Mouse (Mus musculus) adrenal gland, postnatal 10 days (tissue): ENCODE data around the gene Dctn5. TPM values are rescaled to one million over a fixed set of nuclear protein-coding genes. Genes with fewer than 3 reads are reported as not detected.

Source experiments
- DNase-seq: peaks from one replicate; pipeline ENCODE4 v3.0.0; 2021; ENCODE audit warnings: mixed read lengths
- total RNA-seq, 2 experiments: library from RNA; stranded (reverse); gene quantifications; 2 replicates each; pipeline ENCODE4 v1.2.3; 2021

The Dctn5 gene
- total RNA-seq, 2 experiments from 2014 or later, result 53.0 to 59.0 TPM

DNA sequence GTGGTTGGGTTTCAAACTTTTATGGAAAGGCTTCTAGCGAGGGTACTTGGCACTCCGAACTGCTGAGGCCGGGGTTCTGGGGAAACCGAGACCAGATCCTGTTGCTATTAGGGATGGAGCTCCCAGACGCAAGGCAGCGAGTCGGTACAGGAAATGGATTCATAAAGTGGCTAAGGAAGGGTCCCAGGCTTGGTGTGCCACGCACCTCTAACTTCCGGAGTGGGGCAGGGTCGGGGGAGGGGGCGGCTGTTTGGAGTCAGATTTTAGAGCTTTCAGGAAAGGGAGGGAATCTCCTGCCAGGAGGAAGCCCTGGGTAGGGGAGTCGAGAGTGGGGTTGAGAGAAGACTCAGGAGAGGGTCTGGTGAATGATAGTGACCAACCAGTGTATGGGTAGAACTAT is 27.2 kb downstream of the Dctn5 start:
- no peak for DNase-seq

DNA sequence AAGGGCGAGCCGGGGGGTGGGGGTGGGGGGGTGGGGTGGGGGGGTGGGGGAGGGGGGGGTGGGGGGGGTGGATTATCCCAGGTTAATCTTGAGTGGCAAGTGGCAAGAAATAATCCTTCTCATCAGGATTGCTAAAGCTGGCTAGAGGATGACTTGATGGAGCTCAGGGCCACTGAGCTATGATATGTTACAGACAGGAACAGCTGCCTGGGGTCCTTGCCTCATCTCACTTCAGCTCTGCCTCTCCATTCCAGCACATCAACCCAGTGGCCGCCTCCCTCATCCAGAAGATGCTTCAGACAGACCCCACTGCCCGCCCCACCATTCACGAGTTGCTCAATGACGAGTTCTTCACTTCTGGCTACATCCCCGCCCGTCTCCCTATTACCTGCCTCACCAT is 30.9 kb downstream of the Dctn5 start:
- DNase-seq, result no peak

DNA sequence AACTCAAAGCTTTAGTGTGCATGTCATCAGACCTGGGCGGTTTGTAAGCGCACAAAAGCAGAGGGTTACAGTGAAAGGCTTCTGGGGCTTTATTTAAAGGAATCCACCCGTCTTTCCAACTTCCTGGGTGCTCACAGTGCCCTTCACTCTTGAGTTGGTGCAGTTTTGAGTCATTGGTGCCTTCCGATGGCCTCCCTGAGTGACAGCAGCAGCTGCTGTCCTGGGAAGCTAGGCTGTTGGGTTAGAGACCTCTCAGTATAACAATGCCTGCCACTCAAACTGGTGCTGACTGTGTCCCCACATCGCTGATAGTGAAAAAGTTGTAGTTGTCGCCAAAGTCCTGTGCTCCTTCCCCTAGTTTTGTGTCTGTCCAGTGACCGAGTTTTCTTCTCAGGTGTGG is 34.4 kb downstream of the Dctn5 start:
- DNase-seq, result no peak

DNA sequence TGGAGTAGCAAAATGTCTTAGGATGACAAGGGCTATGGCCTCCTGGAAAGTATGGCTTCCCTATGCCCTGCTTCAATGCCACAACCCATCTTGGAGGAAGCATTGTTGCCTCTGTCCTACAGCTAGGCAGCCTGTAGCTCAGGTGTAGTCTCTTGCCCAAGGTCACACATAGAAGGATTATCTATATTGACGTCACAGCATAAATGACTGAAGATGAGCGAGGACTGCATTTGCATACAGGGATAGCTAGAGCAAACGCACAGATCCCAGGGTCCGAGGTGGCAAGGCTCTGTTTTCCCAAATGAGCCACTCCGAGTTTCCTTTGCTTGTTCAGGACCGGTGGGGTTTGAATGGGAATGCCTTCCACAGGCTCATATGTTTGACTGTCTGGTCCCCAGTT is 37.9 kb downstream of the Dctn5 start:
- DNase-seq, result no peak

DNA sequence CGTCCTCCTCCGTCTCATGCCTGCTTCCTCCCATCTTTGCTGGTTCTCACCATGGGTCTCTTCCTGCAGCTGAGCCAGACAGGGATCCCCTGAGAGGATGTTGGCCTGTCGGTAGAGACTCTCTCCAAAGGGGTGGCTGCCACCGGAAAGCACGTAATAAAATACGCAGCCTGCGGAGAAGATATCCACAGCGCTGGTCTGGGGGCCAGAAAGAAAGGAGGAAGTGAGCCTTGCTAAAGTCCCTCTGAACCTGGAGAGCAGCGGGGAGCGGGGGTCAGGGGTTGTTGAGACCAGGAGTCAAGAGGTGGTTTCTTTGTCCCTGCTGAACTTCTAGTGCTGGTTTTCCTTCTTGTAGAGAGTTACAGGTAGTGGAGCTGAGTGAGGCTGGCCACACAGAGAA is 38.8 kb downstream of the Dctn5 start:
- no peak for DNase-seq

DNA sequence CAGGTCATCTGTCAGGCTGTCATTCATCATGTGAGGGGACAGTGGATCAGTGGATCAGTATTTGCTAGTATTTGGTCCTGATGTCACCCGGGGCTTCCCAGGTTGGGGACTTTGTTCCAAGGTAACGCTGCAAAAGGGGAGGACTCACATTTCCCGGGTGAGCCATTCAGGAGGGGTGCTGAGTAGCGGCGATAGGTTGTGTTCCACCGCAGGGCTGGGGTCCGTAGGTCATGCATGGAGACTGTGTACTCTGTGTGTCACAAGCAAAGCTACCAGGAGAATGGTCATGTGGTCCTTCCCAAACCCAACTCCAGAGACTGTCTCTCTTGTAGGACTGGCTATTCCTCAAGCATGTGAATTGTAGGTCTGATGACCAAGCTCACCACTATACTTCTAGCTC is 47.9 kb downstream of the Dctn5 start:
- no peak for DNase-seq

DNA sequence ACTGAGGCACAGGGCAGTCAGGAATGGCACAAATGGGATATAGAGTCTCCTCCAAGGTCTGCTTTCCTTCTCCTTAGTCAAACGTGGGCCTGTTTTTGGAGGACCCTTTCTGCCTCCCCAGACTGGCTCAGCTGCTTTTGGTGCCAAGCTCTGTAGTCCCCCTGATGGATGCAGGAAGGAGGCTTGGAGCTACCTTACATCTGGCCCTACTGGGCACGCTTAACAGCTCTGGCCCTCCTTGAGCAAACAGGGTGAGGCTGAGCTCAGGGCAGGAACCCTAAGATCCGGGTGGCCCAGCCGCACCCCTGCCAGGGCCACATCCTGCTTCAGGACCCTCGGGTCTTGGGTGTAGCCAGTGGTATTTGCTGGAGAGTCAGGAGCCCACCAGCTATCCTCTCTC is 51.7 kb downstream of the Dctn5 start:
- DNase-seq, result no peak

DNA sequence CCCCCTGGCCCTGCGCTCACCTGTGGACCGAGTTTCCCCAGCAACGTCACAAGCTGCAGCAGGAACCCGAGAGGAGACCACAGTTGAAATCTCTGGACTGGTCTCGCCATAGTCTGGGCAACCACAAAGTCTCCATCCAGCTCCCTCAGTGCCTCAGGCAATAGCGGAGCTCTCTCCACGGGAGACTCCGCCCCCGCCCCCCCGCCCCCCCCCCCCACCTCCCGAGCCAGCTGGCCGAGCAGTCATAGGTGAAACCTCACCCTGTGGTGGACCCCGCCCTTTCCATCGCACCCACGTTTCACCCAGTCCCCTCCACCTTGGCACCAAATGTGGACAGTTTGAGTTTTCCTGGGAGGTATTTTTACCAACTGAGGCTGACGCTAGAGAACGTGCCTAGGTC is 53.2 kb downstream of the Dctn5 start, which contains the start of gene Ern2:
Gene Ern2 (minus strand): TSS at position 165 of the 400 bp plus-strand sequence.
- DNase-seq, result no peak

DNA sequence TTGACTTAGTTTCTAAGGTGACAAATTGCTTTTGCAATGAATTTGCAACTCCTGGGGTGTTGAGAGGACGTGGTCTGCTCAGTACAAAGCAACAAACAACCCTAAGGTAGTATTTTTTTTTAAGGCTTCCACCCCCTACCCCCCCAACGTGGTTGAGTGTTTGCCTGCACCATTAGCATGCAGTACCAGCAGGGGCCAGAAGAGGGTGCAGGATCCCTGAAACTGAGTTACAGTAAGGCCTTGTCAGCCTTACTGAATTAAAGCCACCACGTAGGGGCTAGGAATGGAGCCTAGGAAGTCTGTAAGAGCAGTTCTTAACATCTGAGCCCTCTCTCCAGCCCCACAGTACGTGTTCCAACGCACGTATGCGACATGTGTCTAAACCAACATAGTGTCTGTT is 56.6 kb downstream of the Dctn5 start:
- DNase-seq, result peak; percentile 68

DNA sequence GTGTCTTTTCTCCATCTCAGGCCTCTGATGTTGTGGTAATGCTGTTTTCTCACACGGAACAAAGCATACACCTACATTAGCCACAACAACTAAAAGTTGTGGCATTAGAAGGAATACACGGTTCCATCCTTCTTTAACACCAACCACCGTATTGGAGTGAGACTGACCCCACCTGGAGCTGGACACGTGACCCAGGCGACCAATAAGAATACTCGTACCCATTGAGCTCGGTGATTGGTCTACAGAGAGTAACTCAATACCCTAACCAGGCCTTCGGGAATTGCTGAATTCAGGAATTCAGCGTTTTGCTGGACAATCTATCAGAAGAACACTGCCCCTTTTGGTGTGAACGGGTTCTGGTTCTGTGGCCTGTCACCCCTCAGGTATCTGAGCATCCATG is 58.3 kb downstream of the Dctn5 start:
- DNase-seq, result no peak

DNA sequence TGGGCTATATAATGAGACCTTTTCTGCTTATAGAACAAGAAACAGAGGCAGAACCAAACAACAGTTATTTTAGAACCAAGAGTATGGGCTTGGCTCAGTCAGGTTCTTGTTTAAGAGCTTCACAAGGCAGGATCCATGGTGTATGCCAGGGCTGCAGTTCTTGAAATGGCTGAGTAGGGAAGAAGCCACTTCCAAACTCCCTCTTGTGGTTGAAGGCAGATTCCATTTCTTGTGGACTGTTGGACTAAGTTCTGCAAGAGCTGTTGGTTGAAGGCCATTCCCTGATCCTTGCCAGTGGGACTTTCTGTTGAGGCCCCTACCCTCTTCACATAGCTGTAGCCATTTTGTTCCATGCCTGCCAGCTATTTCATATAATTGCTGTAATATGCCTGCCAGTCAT is 61.1 kb downstream of the Dctn5 start:
- DNase-seq, result no peak

DNA sequence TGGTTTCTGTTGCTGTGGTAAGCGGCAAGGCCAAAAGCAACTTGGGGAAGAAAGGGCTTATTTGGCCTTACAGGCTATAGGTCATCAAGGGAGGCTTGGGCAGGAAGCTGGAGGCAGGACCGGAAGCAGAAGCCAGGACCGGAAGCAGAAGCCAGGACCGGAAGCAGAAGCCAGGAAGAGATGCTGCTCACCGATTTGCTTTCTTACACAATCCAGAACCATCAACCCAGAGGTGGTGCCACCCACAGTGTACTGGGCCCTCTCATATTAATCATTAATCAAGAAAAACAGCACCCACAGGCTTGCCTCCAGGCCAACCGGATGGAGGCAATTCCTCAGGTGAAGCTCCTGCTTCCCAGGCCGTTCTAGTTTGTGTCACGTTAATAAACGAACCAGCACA is 63.9 kb downstream of the Dctn5 start:
- DNase-seq, result no peak

DNA sequence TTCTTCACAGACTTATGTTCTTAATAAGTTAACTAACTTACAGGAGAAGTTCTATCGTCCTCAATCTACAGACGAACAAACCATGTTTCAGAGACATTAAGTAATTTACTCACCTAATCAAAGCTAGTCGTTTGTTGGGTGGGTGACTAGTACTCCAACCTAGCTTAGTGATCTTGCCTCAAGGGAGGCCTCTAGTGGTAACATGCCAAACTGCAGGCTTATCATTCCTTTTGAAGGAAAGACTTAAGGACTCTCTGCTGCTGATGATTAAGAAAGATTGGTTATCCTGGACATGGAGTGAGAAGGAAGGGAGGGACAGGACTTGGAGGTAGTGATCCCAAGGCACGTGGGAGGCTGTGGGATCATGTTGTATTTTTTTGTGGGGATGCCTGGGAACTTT is 64.5 kb downstream of the Dctn5 start:
- DNase-seq, result peak; percentile 72

Other genes starting within 250 kb of the Dctn5 start
- 10 to 100 TPM; 24.3 to 25.3 TPM for gene Cog7, start 151.3 kb upstream of the Dctn5 start, total RNA-seq
- 10 to 100 TPM; 21.4 to 28.1 TPM for gene Gga2, start 111.8 kb upstream of the Dctn5 start, total RNA-seq
- 10 to 100 TPM; 41.5 to 43.0 TPM for gene Ubfd1, start 65.9 kb upstream of the Dctn5 start, total RNA-seq
- gene Ears2, start 65.8 kb upstream of the Dctn5 start, total RNA-seq, result 10 to 100 TPM; 19.3 to 21.7 TPM
- 1,000 to 10,000 TPM in 1 of 2 experiments, 100 to 1,000 TPM in 1; 951 to 1,021 TPM for gene Ndufab1, start 31.2 kb upstream of the Dctn5 start, total RNA-seq
- gene Palb2, start 56 bp upstream of the Dctn5 start, total RNA-seq, result 1 to 10 TPM; 2.7 to 4.3 TPM
- 10 to 100 TPM; 14.2 to 16.7 TPM for gene Plk1, start 26.4 kb downstream of the Dctn5 start, total RNA-seq
- under 1 TPM in 1 of 2 experiments, not detected in 1; 0.09 TPM for gene Ern2, start 53.2 kb downstream of the Dctn5 start, total RNA-seq
- gene Chp2, start 86.5 kb downstream of the Dctn5 start, total RNA-seq, result 1 to 10 TPM; 4.8 to 7.2 TPM
- 10 to 100 TPM; 13.4 to 13.5 TPM for gene Prkcb, start 155.7 kb downstream of the Dctn5 start, total RNA-seq